Mouse (Mus musculus): ENCODE results near the gene Slc7a5. TPM values are rescaled to one million over a fixed set of nuclear protein-coding genes. Genes with fewer than 3 reads are reported as not detected.

Slc7a5 gene
- polyA plus RNA-seq, 1 experiment from 2014 or later = 17.9 TPM

DNA sequence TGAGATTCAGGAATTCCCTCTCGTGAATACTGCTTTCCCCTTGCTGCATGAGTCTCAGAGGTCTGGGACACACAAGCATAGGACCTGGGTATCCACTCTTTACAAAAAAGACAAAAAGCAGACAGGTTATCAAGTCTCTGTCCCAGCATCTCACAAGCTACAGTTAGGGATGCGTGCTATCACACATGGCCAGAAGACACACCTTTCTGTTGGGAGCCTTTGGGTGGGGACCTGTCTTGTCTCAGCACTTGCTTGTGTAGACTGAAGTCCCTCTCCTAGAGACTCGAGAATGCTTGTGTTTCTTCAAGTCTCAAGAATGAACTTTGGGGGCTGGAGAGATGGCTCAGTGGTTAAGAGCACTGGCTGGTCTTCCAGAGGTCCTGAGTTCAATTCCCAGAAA is 5.3 kb upstream of the Slc7a5 start:
- no peak for ATAC-seq
- WGBS = 73% methylated on average over 3 of the region's 3 CpGs
- Histone ChIP-seq H3K36me3 (no peaks in the 10 kb centered on the region), H3K9me3 (no peaks in the 10 kb centered on the region), H3K27me3 (replicated peaks) (no peaks in the 10 kb centered on the region), H3K27ac (no peak overlapping the region), H3K4me3 (replicated peaks) (no peak overlapping the region), H3K9ac (no peak overlapping the region), H3K4me1 (replicated peaks) (peaks cover 3% of the 10 kb centered on the region), H3K4me2 (replicated peaks) (no peak overlapping the region)

GRCm38 (mm10) chr8:121911987-121912386 is 4.5 kb upstream of the Slc7a5 start:
- Histone ChIP-seq H3K9ac (no peak overlapping the region), H3K36me3 (no peaks in the 10 kb centered on the region), H3K27ac (no peak overlapping the region), H3K4me3 (replicated peaks) (no peak overlapping the region), H3K27me3 (replicated peaks) (no peaks in the 10 kb centered on the region), H3K9me3 (no peaks in the 10 kb centered on the region), H3K4me1 (replicated peaks) (peaks cover 4% of the 10 kb centered on the region), H3K4me2 (replicated peaks) (no peak overlapping the region)
- WGBS = 74% methylated on average over 7 of the region's 7 CpGs
- no peak for ATAC-seq

- no peaks in the 10 kb centered on the region for H3K27me3 ChIP-seq (replicated peaks)
- H3K36me3 ChIP-seq = no peaks in the 10 kb centered on the region
- 87% methylated on average over 6 of the region's 6 CpGs for WGBS
- H3K4me3 ChIP-seq (replicated peaks) = no peak overlapping the region
- no peak overlapping the region for H3K27ac ChIP-seq
- H3K9me3 ChIP-seq = no peaks in the 10 kb centered on the region
- H3K9ac ChIP-seq = no peak overlapping the region
- no peak overlapping the region for H3K4me2 ChIP-seq (replicated peaks)
- peaks cover 7% of the 10 kb centered on the region for H3K4me1 ChIP-seq (replicated peaks)
- ATAC-seq = no peak
Measured at GRCm38 (mm10) chr8:121911400-121911799, 3.9 kb upstream of the Slc7a5 start.

DNA sequence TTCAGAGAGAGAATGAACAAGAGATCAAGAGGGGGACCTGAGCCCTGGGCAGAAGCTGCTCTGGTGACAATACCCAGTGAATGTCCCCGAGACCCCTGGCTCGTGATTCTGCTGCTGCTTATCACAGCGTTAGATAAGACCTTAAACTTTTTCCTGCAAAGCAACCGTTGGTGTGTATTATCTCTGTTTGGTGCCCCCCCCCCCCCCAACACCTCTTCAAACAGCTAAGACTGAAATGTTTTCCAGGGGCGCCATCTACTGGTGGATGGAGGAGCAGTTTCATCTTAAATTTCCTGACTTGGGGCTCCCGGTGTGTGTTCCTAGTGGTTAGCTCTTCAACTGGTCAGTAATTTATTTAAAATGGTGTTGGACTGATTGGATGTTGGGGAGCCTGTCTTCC is 2.2 kb upstream of the Slc7a5 start:
- no peaks in the 10 kb centered on the region for H3K36me3 ChIP-seq
- H3K9ac ChIP-seq = no peak overlapping the region
- WGBS = 4% methylated on average over 6 of the region's 6 CpGs
- H3K4me2 ChIP-seq (replicated peaks) = no peak overlapping the region
- no peak overlapping the region for H3K27ac ChIP-seq
- H3K27me3 ChIP-seq (replicated peaks) = no peaks in the 10 kb centered on the region
- ATAC-seq = no peak
- H3K4me3 ChIP-seq (replicated peaks) = no peak overlapping the region
- H3K9me3 ChIP-seq = no peaks in the 10 kb centered on the region
- peaks cover 16% of the 10 kb centered on the region for H3K4me1 ChIP-seq (replicated peaks)

DNA sequence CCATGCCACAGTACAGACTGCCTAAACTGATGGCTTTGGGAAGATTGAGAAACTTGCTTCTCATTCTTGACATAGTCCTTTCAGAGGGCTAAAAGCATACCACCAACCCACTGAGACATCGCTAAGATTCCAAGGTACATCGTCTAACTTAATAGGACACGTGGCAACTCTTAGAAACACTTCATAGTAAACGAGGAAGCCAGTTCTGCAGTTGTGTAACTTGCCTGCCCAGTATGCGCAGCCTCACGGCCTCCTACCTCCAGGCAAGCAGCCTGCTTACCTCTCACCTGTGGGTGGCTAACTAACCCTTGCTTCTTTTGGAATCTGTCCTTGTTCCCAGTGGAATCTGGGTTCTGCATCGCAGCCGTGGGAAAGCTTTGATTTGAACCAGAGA is 1.7 kb upstream of the Slc7a5 start:
- Histone ChIP-seq H3K4me1 (replicated peaks) (peaks cover 16% of the 10 kb centered on the region), H3K9me3 (no peaks in the 10 kb centered on the region), H3K27ac (no peak overlapping the region), H3K4me3 (replicated peaks) (no peak overlapping the region), H3K36me3 (no peaks in the 10 kb centered on the region), H3K27me3 (replicated peaks) (no peaks in the 10 kb centered on the region), H3K9ac (no peak overlapping the region), H3K4me2 (replicated peaks) (no peak overlapping the region)
- WGBS = 62% methylated on average over 8 of the region's 8 CpGs
- no peak for ATAC-seq

GRCm38 (mm10) chr8:121908378-121909147 is 1.1 kb upstream of the Slc7a5 start:
- Histone ChIP-seq H3K36me3 (no peaks in the 10 kb centered on the region), H3K4me1 (replicated peaks) (peaks cover 16% of the 10 kb centered on the region), H3K9ac (no peak overlapping the region), H3K27ac (no peak overlapping the region), H3K4me2 (replicated peaks) (peak overlapping the region; percentile 90; the same call in 1 of the 2 replicates), H3K27me3 (replicated peaks) (no peaks in the 10 kb centered on the region), H3K9me3 (no peaks in the 10 kb centered on the region), H3K4me3 (replicated peaks) (no peak overlapping the region)
- 55% methylated on average over 8 of the region's 8 CpGs for WGBS
- ATAC-seq = no peak

DNA sequence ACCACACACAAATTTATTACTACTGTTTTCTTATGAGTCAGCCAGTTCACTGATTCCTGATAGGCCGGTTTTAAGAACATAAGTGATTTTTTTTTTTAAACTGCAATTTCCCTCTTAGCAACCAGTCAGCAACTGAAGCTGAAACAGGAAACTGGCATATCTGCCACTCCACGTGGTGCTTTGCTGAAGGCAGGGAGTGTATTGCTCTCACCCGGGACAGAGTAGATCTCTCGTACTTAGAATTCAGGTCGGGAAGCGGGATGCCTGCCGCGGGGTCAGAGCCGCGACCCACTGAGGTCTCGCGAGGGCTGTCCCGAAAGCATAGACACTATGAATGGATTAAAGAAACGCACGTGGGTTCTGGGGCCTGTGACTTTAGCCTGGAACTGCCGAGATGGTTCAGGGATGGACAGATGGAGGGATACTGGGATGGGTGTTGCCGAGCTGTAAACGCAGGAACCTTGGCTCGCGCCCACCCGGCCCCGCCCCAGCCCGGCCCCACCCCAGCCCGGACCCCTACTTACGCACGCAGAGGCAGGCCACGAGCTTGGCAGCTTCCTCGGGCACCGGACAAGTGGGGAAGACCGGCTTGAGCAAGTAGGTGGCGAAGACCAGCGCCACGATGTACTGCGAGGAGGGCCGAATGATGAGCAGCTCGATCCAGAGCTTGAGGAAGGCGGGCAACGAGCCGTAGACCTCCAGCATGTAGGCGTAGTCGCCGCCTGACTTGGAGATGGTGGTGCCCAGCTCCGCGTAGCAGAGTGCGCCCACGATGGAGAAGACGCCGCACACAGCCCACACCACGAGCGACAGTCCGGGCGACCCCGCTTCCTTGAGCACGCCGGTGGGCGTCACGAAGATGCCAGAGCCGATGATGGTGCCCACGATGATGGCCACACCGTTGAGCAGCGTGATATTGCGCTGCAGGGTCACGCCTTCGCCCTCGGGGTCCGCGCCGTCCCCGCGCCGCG is 667 bp downstream of the Slc7a5 start:
- peak overlapping the region; percentile 89 for H3K4me3 ChIP-seq (replicated peaks)
- peak overlapping the region; percentile 62 for H3K9ac ChIP-seq
- H3K27ac ChIP-seq = peak overlapping the region; percentile 40; the same call in 1 of the 2 replicates
- no peaks in the 10 kb centered on the region for H3K9me3 ChIP-seq
- H3K4me2 ChIP-seq (replicated peaks) = peak overlapping the region; percentile 90
- ATAC-seq = peak; percentile 50
- no peaks in the 10 kb centered on the region for H3K36me3 ChIP-seq
- no peaks in the 10 kb centered on the region for H3K27me3 ChIP-seq (replicated peaks)
- under 1% methylated on average over 70 of the region's 72 CpGs for WGBS
- H3K4me1 ChIP-seq (replicated peaks) = peaks cover 22% of the 10 kb centered on the region

- peaks cover 26% of the 10 kb centered on the region for H3K4me1 ChIP-seq (replicated peaks)
- WGBS = 36% methylated on average over 5 of the region's 5 CpGs
- H3K36me3 ChIP-seq = no peaks in the 10 kb centered on the region
- H3K4me3 ChIP-seq (replicated peaks) = peak overlapping the region; percentile 89
- H3K9ac ChIP-seq = peak overlapping the region; percentile 24; the same call in 1 of the 2 replicates
- no peaks in the 10 kb centered on the region for H3K27me3 ChIP-seq (replicated peaks)
- H3K4me2 ChIP-seq (replicated peaks) = peak overlapping the region; percentile 90
- no peak overlapping the region for H3K27ac ChIP-seq
- H3K9me3 ChIP-seq = no peaks in the 10 kb centered on the region
- no peak for ATAC-seq
Measured at GRCm38 (mm10) chr8:121905864-121906263, 1.6 kb downstream of the Slc7a5 start.

DNA sequence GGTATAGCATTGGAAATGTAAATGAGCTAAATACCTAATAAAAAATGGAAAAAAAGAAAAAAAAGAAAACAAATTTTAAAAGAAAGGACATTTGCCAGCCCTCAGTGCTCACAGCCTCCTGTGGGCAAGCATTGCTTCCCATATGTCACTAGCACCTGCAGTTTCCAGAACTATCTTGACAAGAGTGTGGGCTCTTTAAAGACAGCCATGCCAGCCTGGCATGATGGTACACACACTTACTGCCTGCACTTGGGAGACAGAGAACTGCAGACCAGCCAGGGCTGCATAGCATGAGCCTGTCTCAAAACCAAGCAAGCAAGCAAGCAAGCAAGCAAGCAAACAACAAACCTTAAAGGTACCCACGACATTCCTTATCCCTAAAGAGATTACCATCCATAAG is 2.1 kb downstream of the Slc7a5 start:
- peak overlapping the region; percentile 89; the same call in 1 of the 2 replicates for H3K4me3 ChIP-seq (replicated peaks)
- no peak for ATAC-seq
- no peaks in the 10 kb centered on the region for H3K9me3 ChIP-seq
- H3K4me1 ChIP-seq (replicated peaks) = peaks cover 26% of the 10 kb centered on the region
- peak overlapping the region; percentile 90 for H3K4me2 ChIP-seq (replicated peaks)
- H3K9ac ChIP-seq = 0 out of 2 replicates have a peak overlapping the region, but pooled peaks have one; percentile 24
- H3K36me3 ChIP-seq = no peaks in the 10 kb centered on the region
- H3K27ac ChIP-seq = no peak overlapping the region
- 62% methylated on average over 1 of the region's 1 CpGs for WGBS
- H3K27me3 ChIP-seq (replicated peaks) = no peaks in the 10 kb centered on the region

- Histone ChIP-seq H3K9me3 (no peaks in the 10 kb centered on the region), H3K4me3 (replicated peaks) (no peak overlapping the region), H3K4me2 (replicated peaks) (peak overlapping the region; percentile 90), H3K27me3 (replicated peaks) (no peaks in the 10 kb centered on the region), H3K27ac (no peak overlapping the region), H3K9ac (no peak overlapping the region), H3K4me1 (replicated peaks) (peaks cover 26% of the 10 kb centered on the region), H3K36me3 (no peaks in the 10 kb centered on the region)
- 89% methylated on average over 9 of the region's 9 CpGs for WGBS
- no peak for ATAC-seq
Measured at GRCm38 (mm10) chr8:121904999-121905398, 2.5 kb downstream of the Slc7a5 start.

GRCm38 (mm10) chr8:121903977-121904376 is 3.5 kb downstream of the Slc7a5 start:
- ATAC-seq = no peak
- Histone ChIP-seq H3K9ac (no peak overlapping the region), H3K27ac (no peak overlapping the region), H3K4me2 (replicated peaks) (no peak overlapping the region), H3K9me3 (no peaks in the 10 kb centered on the region), H3K27me3 (replicated peaks) (no peaks in the 10 kb centered on the region), H3K4me1 (replicated peaks) (peaks cover 31% of the 10 kb centered on the region), H3K4me3 (replicated peaks) (no peak overlapping the region), H3K36me3 (no peaks in the 10 kb centered on the region)
- 63% methylated on average over 6 of the region's 6 CpGs for WGBS

DNA sequence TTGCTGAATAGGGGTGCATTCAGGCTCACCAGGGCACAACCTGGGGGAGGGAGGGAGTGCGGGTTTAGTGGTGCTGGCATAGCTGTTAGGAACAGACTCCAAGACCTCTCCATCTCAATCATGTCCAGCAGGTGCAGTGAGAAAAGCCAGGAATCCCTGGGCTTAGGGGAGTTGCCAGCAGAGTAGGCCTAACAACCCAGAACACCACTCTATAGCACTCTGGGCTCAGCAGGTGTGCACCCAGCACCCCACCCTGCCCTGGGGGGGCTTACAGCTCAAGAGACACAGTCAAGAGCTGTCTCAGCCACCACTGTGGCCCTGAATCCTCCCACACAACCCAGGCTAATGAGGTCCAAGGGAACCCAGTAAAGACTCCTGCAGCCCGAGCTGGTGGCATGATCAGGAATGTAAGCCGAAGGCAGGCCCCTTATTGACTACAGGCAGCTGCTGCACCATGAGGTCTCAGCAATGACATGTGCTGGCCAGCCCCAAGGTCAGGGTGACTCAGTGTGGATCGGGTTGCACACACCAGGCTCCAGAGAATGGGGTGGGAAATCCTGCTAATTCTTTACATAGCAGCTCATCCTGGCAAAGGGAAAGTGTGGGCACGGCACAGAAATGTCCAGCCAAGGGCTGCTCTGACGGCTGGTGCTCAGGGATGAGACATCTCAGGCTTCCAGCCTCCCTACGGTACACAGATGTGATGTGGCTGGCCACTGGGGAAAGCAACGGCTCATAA is 5.8 kb downstream of the Slc7a5 start:
- H3K27me3 ChIP-seq (replicated peaks) = no peaks in the 10 kb centered on the region
- no peak overlapping the region for H3K9ac ChIP-seq
- H3K4me1 ChIP-seq (replicated peaks) = peaks cover 50% of the 10 kb centered on the region
- H3K4me2 ChIP-seq (replicated peaks) = no peak overlapping the region
- ATAC-seq = no peak
- H3K27ac ChIP-seq = no peak overlapping the region
- no peaks in the 10 kb centered on the region for H3K36me3 ChIP-seq
- no peaks in the 10 kb centered on the region for H3K9me3 ChIP-seq
- H3K4me3 ChIP-seq (replicated peaks) = no peak overlapping the region
- WGBS = 45% methylated on average over 8 of the region's 8 CpGs

All from intestine, embryonic 15.5 days (tissue).